In the genomic region with DNA sequence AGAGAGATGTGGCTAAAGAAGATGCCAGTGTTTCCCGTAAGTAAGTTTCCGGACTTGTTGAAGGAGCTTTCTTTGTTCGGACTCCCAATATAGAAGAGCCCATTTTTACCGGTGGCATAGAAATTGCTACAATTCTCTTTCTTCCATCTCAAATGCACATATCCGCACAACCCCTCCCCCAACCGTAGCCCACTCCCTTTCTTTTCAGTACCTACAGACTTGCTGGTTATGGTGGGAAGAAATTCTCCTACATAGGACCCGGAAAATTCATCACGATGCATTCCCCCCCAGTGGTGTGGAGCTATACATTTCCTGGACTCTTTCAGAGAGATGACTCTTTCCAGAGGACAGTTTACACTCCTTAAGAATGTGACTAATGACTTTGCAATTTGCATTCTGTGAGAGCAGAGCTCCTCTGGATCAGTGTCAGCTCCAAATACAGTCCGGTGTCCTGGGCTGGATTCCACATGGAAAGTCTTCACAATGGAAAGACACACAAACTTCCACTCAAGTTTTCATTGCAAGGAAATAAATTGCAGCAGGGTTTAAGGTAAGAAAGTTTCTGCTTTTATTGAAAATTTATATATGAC, we compare ENCODE assay signal across 17 mouse cellular contexts. TPM values are rescaled to one million over a fixed set of nuclear protein-coding genes. Genes with fewer than 3 reads are reported as not detected.
DNase-seq lines count a peak whose midpoint lies in the region; ATAC-seq lines count a peak whose summit lies in the region.
"Had no signal": no experiment of that assay in that cellular context is flagged by ENCODE, and none has a peak within 500 bp of the region (broad histone marks: within the 10 kb centered on the region; RNA-seq: fewer than 3 reads in every experiment).

No protein-coding gene starts in this region.

- H3K9ac ChIP-seq in neural tube, embryonic 15.5 days (replicated peaks), result no peak overlapping the region
- H3K9ac ChIP-seq in forebrain, embryonic 15.5 days (replicated peaks), result no peak overlapping the region
- no peak overlapping the region for H3K9ac ChIP-seq in midbrain, embryonic 16.5 days (ENCODE audit: low read depth, low read length)
- H3K9ac ChIP-seq: limb, embryonic 12.5 days had no signal

- 33% methylated on average over 9 of the region's 9 CpGs for WGBS in neural tube, embryonic 15.5 days
- WGBS in forebrain, embryonic 15.5 days, result 8% methylated on average over 9 of the region's 9 CpGs
- WGBS in midbrain, embryonic 16.5 days, result 23% methylated on average over 9 of the region's 9 CpGs

- H3K9me3 ChIP-seq in neural tube, embryonic 15.5 days (replicated peaks), result no peaks in the 10 kb centered on the region
- no peaks in the 10 kb centered on the region for H3K9me3 ChIP-seq in forebrain, embryonic 15.5 days
- no peaks in the 10 kb centered on the region for H3K9me3 ChIP-seq in midbrain, embryonic 16.5 days (replicated peaks; ENCODE audit: control insufficient read depth, low read length, poor library complexity, severe bottlenecking)
- H3K9me3 ChIP-seq: limb, embryonic 12.5 days had no signal

- DNase-seq in neural tube, embryonic 10.5 days (ENCODE audit: extremely low spot score, low spot score), result peak; percentile 35
- DNase-seq in embryo, embryonic 9.5 days (ENCODE audit: extremely low spot score), result peak; percentile 50
- DNase-seq in gastrocnemius, postnatal 36 days, result no peak
- DNase-seq in gastrocnemius, adult 18-20 months (ENCODE audit: low spot score), result no peak
- DNase-seq: cerebellum, adult 8-10 months; heart, postnatal 36 days; kidney, postnatal 25 days; right cerebral cortex, postnatal 25 days; thymus, adult 2 months had no signal

- no peak overlapping the region for H3K4me3 ChIP-seq in neural tube, embryonic 15.5 days (replicated peaks)
- H3K4me3 ChIP-seq in forebrain, embryonic 15.5 days, result peak overlapping the region; percentile 18
- H3K4me3 ChIP-seq in midbrain, embryonic 16.5 days (ENCODE audit: low read depth, low read length), result no peak overlapping the region

- H3K36me3 ChIP-seq in neural tube, embryonic 15.5 days, result 0 out of 2 replicates have a peak, but pooled peaks cover 2% of the 10 kb centered on the region
- no peaks in the 10 kb centered on the region for H3K36me3 ChIP-seq in forebrain, embryonic 15.5 days
- 0 out of 2 replicates have a peak, but pooled peaks cover 2% of the 10 kb centered on the region for H3K36me3 ChIP-seq in midbrain, embryonic 16.5 days (ENCODE audit: control insufficient read depth, insufficient read depth, low read length)
- H3K36me3 ChIP-seq: limb, embryonic 12.5 days had no signal

- intact Hi-C loops in gastrocnemius, postnatal 36 days (cut with DNase I), result no loop called here

- ATAC-seq in neural tube, embryonic 15.5 days (ENCODE audit: low FRiP score), result no peak
- no peak for ATAC-seq in forebrain, embryonic 15.5 days (replicated peaks)
- no peak for ATAC-seq in midbrain, embryonic 16.5 days
- no peak for ATAC-seq in erythroid progenitor cell, adult 5-6 weeks (replicated peaks; ENCODE audit: low FRiP score, poor library complexity, severe bottlenecking)
- ATAC-seq: CD4-positive, CD25-positive, alpha-beta regulatory T cell, adult 4 months; intestine, postnatal 0 days had no signal

- H3K27me3 ChIP-seq in neural tube, embryonic 15.5 days (replicated peaks), result peaks cover 86% of the 10 kb centered on the region
- H3K27me3 ChIP-seq in forebrain, embryonic 15.5 days, result peaks cover 17% of the 10 kb centered on the region
- peaks cover 39% of the 10 kb centered on the region for H3K27me3 ChIP-seq in midbrain, embryonic 16.5 days (ENCODE audit: control insufficient read depth, insufficient read depth, low read depth, low read length)

- H3K27ac ChIP-seq in neural tube, embryonic 15.5 days (replicated peaks), result no peak overlapping the region
- H3K27ac ChIP-seq in forebrain, embryonic 15.5 days (replicated peaks), result peak overlapping the region; percentile 27
- peak overlapping the region; percentile 50; the same call in 1 of the 2 replicates for H3K27ac ChIP-seq in midbrain, embryonic 16.5 days (ENCODE audit: low read length)
- H3K27ac ChIP-seq: limb, embryonic 12.5 days had no signal

- no peak overlapping the region for H3K4me2 ChIP-seq in neural tube, embryonic 15.5 days
- peak overlapping the region; percentile 77 for H3K4me2 ChIP-seq in forebrain, embryonic 15.5 days (replicated peaks)
- peak overlapping the region; percentile 25; the same call in 1 of the 2 replicates for H3K4me2 ChIP-seq in midbrain, embryonic 16.5 days (ENCODE audit: low read length)

- peaks cover 15% of the 10 kb centered on the region for H3K4me1 ChIP-seq in neural tube, embryonic 15.5 days
- peaks cover 66% of the 10 kb centered on the region for H3K4me1 ChIP-seq in forebrain, embryonic 15.5 days
- peaks cover 14% of the 10 kb centered on the region for H3K4me1 ChIP-seq in midbrain, embryonic 16.5 days (ENCODE audit: control insufficient read depth, insufficient read depth, low read length)

RNA-seq across cellular contexts. Expression of a gene that starts 2.7 kb away (rescaled TPM):
- not detected in 2 replicates for polyA plus RNA-seq in neural tube, embryonic 15.5 days (2015; fragmentation: Nextera tagmentation; extraction: Ambion mirVana)
- polyA plus RNA-seq in forebrain, embryonic 15.5 days (2015; fragmentation: Nextera tagmentation; extraction: Ambion mirVana), result 9.8 and 10.6 TPM in 2 replicates
- polyA plus RNA-seq in midbrain, embryonic 16.5 days (2015; fragmentation: Nextera tagmentation; extraction: Ambion mirVana), result 9.8 and 11.0 TPM in 2 replicates
- not detected for total RNA-seq in gastrocnemius, postnatal 36 days (2021)
- total RNA-seq in gastrocnemius, adult 18-20 months (2021), result not detected
- not detected in 2 replicates for total RNA-seq in erythroid progenitor cell, adult 5-6 weeks (2015; ENCODE audit: low replicate concordance)
- not detected in 2 replicates for total RNA-seq in erythroid progenitor cell, adult 5-6 weeks (2017; ENCODE audit: low replicate concordance)
- total RNA-seq: heart, postnatal 36 days had no signal
- polyA plus RNA-seq: CD4-positive, CD25-positive, alpha-beta regulatory T cell, adult 4 months; intestine, postnatal 0 days; liver, embryonic 16.5 days had no signal

Comparison
In these comparisons a context has a peak if more than half of its experiments do, and no peak if none do; other contexts are left out.
1. DNase-seq: peak in neural tube, embryonic 10.5 days (single experiment) and embryo, embryonic 9.5 days (single experiment); none in gastrocnemius, postnatal 36 days (0 of 2) and gastrocnemius, adult 18-20 months (single experiment).